Mouse (Mus musculus) stomach, postnatal 0 days (tissue): Measurements from ENCODE around the gene Tgfb2.

ENCODE experiments used
- CTCF ChIP-seq: IDR thresholded peaks from 2 replicates; pipeline ENCODE4 v1.5.1; 2016; ENCODE audit warnings: antibody characterized with exemption, low read depth, mild to moderate bottlenecking, moderate library complexity
- EP300 ChIP-seq: optimal IDR thresholded peaks from 2 replicates; pipeline ENCODE3; 2016; ENCODE audit warnings: antibody characterized with exemption

DNA sequence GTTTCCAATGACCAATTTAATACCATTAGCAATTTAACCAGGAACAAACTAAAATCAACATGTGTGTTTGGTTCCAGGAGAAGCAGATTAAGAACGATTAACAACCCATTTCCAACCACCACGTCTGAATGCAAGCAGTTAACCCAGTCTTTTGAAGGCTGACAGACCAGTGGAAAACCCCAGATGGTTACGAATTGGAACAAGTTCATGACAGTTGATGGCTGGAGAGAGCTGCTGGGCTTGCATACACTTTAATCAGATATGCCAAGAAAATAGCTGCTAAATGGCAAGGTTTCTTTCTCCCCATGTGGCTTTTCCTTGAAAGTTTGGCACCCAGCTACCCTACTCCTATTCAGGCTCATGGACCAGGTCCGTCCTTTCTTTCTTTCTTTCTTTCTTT is 55.8 kb downstream of the Tgfb2 start:
- TF ChIP-seq CTCF = no peak
- TF ChIP-seq EP300 = no peak
